Mouse (Mus musculus): ENCODE measurements around the gene Specc1l. TPM values are rescaled to one million over a fixed set of nuclear protein-coding genes. Genes with fewer than 3 reads are reported as not detected.
"Not testable (repeated sequence)": the region's sequence is repeated elsewhere in the genome, so short reads cannot be mapped to it uniquely, and the experiment has no call there.

The Specc1l gene
- total and polyA plus RNA-seq, 3 experiments, result 17.9 to 39.6 (median 37.9) TPM

DNA sequence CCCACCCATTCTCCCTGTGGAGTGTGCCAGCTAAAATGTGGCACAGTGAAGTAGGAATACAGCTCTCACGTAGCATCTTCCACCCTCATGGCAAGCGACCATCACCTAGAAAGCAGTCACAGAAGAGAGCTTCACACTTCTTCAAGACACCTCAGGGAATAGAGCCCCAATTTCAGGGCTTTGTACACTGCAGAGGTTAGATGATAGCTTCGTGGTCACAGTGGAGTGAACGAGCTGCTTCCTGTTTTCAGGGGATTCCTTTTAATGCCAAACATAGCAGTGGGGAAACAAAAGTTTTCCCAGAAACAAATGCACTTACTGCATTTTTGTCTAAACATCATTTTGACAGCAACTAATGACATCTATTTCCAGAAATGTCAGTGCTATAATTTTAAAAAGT, 77.5 kb downstream of the Specc1l start:
- H3K79me2 ChIP-seq (replicated peaks; ENCODE audit: control insufficient read depth, insufficient read depth, low read length), result no peaks in the 10 kb centered on the region
- TF ChIP-seq CTCF (IDR thresholded peaks at IDR 0.05) (no peak), POLR2A (IDR thresholded peaks at IDR 0.05; ENCODE audit: insufficient read depth, low read depth, low read length) (no peak), EP300 (IDR thresholded peaks at IDR 0.05; ENCODE audit: insufficient read depth, low read depth, low read length) (no peak)

GRCm38 (mm10) chr10:75290650-75291049, 78.8 kb downstream of the Specc1l start:
- TF ChIP-seq EP300 (IDR thresholded peaks at IDR 0.05; ENCODE audit: insufficient read depth, low read depth, low read length), result no peak
- no peak for TF ChIP-seq POLR2A (IDR thresholded peaks at IDR 0.05; ENCODE audit: insufficient read depth, low read depth, low read length)
- no peak for TF ChIP-seq CTCF (IDR thresholded peaks at IDR 0.05)
- H3K4me3 ChIP-seq, result no peak overlapping the region
- H3K27ac ChIP-seq, result peak overlapping the region; percentile 18; the same call in 1 of the 2 replicates
- peaks cover 8% of the 10 kb centered on the region for H3K36me3 ChIP-seq (ENCODE audit: control insufficient read depth, insufficient read depth, low read length)
- DNase-seq, result no peak
- no peaks in the 10 kb centered on the region for H3K79me2 ChIP-seq (replicated peaks; ENCODE audit: control insufficient read depth, insufficient read depth, low read length)
- intact Hi-C loops (cut with DNase I), result no loop called here
- H3K9ac ChIP-seq (ENCODE audit: low read depth, low read length), result no peak overlapping the region
- whole genome bisulfite sequencing, result 84% methylated on average over 5 of the region's 5 CpGs
- peaks cover 16% of the 10 kb centered on the region for H3K4me1 ChIP-seq (ENCODE audit: control insufficient read depth, insufficient read depth, low read length)
- no peaks in the 10 kb centered on the region for H3K27me3 ChIP-seq (ENCODE audit: control insufficient read depth, insufficient read depth, low read length)

More for the DNA sequence above, 77.5 kb downstream of the Specc1l start:
- H3K4me3 ChIP-seq, result no peak overlapping the region
- DNase-seq, result no peak
- H3K9ac ChIP-seq (ENCODE audit: low read depth, low read length), result no peak overlapping the region
- peaks cover 5% of the 10 kb centered on the region for H3K36me3 ChIP-seq (ENCODE audit: control insufficient read depth, insufficient read depth, low read length)
- no peaks in the 10 kb centered on the region for H3K27me3 ChIP-seq (ENCODE audit: control insufficient read depth, insufficient read depth, low read length)
- intact Hi-C loops (cut with DNase I), result no loop called here
- H3K27ac ChIP-seq, result peak overlapping the region; percentile 7; the same call in 1 of the 2 replicates
- WGBS, result 36% methylated on average over 4 of the region's 4 CpGs
- H3K4me1 ChIP-seq (ENCODE audit: control insufficient read depth, insufficient read depth, low read length), result peaks cover 12% of the 10 kb centered on the region

- Histone ChIP-seq H3K4me3 (no peak overlapping the region), H3K9ac (ENCODE audit: low read depth, low read length) (no peak overlapping the region), H3K4me1 (ENCODE audit: control insufficient read depth, insufficient read depth, low read length) (peaks cover 16% of the 10 kb centered on the region), H3K27me3 (ENCODE audit: control insufficient read depth, insufficient read depth, low read length) (no peaks in the 10 kb centered on the region), H3K79me2 (replicated peaks; ENCODE audit: control insufficient read depth, insufficient read depth, low read length) (no peaks in the 10 kb centered on the region), H3K27ac (no peak overlapping the region; the same call in 1 of the 2 replicates), H3K36me3 (ENCODE audit: control insufficient read depth, insufficient read depth, low read length) (peaks cover 8% of the 10 kb centered on the region)
- WGBS, result 61% methylated on average over 1 of the region's 1 CpGs
- TF ChIP-seq EP300 (IDR thresholded peaks at IDR 0.05; ENCODE audit: insufficient read depth, low read depth, low read length), result no peak
- no peak for DNase-seq
- intact Hi-C loops (cut with DNase I), result no loop called here
Measured at GRCm38 (mm10) chr10:75291338-75291737, 79.5 kb downstream of the Specc1l start.

- H3K9ac ChIP-seq (ENCODE audit: low read depth, low read length), result not testable (repeated sequence)
- 95% methylated on average over 8 of the region's 8 CpGs for WGBS
Measured at GRCm38 (mm10) chr10:75292206-75292605, 80.3 kb downstream of the Specc1l start.

DNA sequence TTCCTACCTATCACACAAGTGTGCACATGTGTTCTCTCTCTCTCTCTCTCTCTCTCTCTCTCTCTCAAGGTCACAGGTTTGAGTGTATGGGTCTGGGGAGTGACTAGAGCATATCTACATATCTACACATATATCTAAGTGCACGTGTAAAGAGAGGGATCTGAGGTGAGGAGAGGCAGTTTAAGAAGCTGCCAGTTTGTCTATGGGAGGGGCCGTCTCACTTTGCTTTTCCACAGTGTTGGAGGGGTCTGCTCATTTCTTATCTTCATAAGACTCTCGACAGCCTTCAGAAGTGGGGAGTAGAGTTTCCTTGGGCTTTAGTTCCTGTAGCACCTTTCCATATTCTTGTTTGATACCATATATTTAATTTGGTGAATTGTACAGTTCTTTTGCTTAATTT, 81.4 kb downstream of the Specc1l start:
- Histone ChIP-seq H3K4me1 (ENCODE audit: control insufficient read depth, insufficient read depth, low read length) (peaks cover 16% of the 10 kb centered on the region), H3K27ac (no peak overlapping the region), H3K27me3 (ENCODE audit: control insufficient read depth, insufficient read depth, low read length) (no peaks in the 10 kb centered on the region), H3K4me3 (no peak overlapping the region), H3K79me2 (replicated peaks; ENCODE audit: control insufficient read depth, insufficient read depth, low read length) (no peaks in the 10 kb centered on the region), H3K36me3 (ENCODE audit: control insufficient read depth, insufficient read depth, low read length) (peaks cover 6% of the 10 kb centered on the region), H3K9ac (ENCODE audit: low read depth, low read length) (no peak overlapping the region)
- DNase-seq, result no peak
- 64% methylated on average over 3 of the region's 3 CpGs for WGBS
- no peak for TF ChIP-seq EP300 (IDR thresholded peaks at IDR 0.05; ENCODE audit: insufficient read depth, low read depth, low read length)
- TF ChIP-seq POLR2A (IDR thresholded peaks at IDR 0.05; ENCODE audit: insufficient read depth, low read depth, low read length), result no peak
- TF ChIP-seq CTCF (IDR thresholded peaks at IDR 0.05), result no peak
- intact Hi-C loops (cut with DNase I), result no loop called here

More at GRCm38 (mm10) chr10:75292206-75292605, 80.3 kb downstream of the Specc1l start:
- H3K27me3 ChIP-seq (ENCODE audit: control insufficient read depth, insufficient read depth, low read length); DNase-seq; H3K79me2 ChIP-seq (replicated peaks; ENCODE audit: control insufficient read depth, insufficient read depth, low read length); intact Hi-C loops (cut with DNase I); H3K27ac ChIP-seq; H3K4me3 ChIP-seq; H3K36me3 ChIP-seq (ENCODE audit: control insufficient read depth, insufficient read depth, low read length): not testable (repeated sequence)
- H3K4me1 ChIP-seq (ENCODE audit: control insufficient read depth, insufficient read depth, low read length), result peaks cover 16% of the 10 kb centered on the region

DNA sequence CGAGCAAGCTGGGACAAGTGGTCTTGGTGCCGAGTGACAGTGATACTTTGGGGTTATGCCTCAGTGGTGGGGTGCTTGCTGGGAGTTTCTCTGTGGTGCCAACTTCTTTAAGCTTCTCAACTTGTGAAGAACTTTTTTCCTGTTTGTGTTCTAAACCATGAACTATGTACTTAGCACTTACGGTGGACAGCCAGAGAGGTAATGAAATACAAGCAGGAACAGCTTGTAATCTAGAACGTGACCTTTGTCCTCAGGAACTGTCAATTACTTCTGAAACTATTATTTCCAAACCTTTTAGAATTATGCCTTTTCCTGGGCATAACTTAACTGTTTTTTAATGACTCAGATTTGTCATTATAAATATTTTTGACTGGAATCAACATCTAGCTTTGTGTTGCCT, 82.5 kb downstream of the Specc1l start:
- 44% methylated on average over 4 of the region's 4 CpGs for WGBS
- Histone ChIP-seq H3K4me3 (no peak overlapping the region), H3K27me3 (ENCODE audit: control insufficient read depth, insufficient read depth, low read length) (no peaks in the 10 kb centered on the region), H3K4me1 (ENCODE audit: control insufficient read depth, insufficient read depth, low read length) (peaks cover 10% of the 10 kb centered on the region), H3K27ac (peak overlapping the region; percentile 45), H3K36me3 (ENCODE audit: control insufficient read depth, insufficient read depth, low read length) (peaks cover 6% of the 10 kb centered on the region), H3K9ac (ENCODE audit: low read depth, low read length) (no peak overlapping the region), H3K79me2 (replicated peaks; ENCODE audit: control insufficient read depth, insufficient read depth, low read length) (no peaks in the 10 kb centered on the region)
- intact Hi-C loops (cut with DNase I), result no loop called here
- no peak for DNase-seq
- TF ChIP-seq POLR2A (IDR thresholded peaks at IDR 0.05; ENCODE audit: insufficient read depth, low read depth, low read length), result no peak

Data from heart, adult 2 months (tissue).